Mouse (Mus musculus): ENCODE results near the gene Cldn9. TPM values are rescaled to one million over a fixed set of nuclear protein-coding genes. Genes with fewer than 3 reads are reported as not detected.

Cldn9 gene
- 4.8 and 6.6 TPM in 2 replicates for polyA plus RNA-seq (2014; fragmentation: Nextera tagmentation; extraction: Ambion mirVana)

- Histone ChIP-seq H3K27me3 (ENCODE audit: control insufficient read depth, insufficient read depth, low read length) (peaks cover 36% of the 10 kb centered on the region), H3K36me3 (ENCODE audit: control insufficient read depth, insufficient read depth, low read length) (no peaks in the 10 kb centered on the region), H3K4me1 (replicated peaks; ENCODE audit: control insufficient read depth, insufficient read depth, low read length) (peaks cover 7% of the 10 kb centered on the region; the same call in 1 of the 2 replicates), H3K9me3 (ENCODE audit: control insufficient read depth, low read length) (no peaks in the 10 kb centered on the region), H3K27ac (ENCODE audit: low read depth, low read length) (no peak within 1 kb of the TSS), H3K4me3 (ENCODE audit: low read depth, low read length) (peak within 1 kb of the TSS; percentile 10; the same call in 1 of the 2 replicates), H3K9ac (ENCODE audit: low read length) (no peak within 1 kb of the TSS), H3K4me2 (ENCODE audit: low read depth, low read length, severe bottlenecking) (peak within 1 kb of the TSS; percentile 18; the same call in 1 of the 2 replicates)
- peak; percentile 78 for ATAC-seq (replicated peaks; ENCODE audit: low FRiP score)
- DNase-seq (ENCODE audit: low spot score), result no peak
- 11% methylated on average over 15 of the region's 15 CpGs for WGBS
Observed at GRCm38 (mm10) chr17:23683856-23684672, at the start of gene Cldn9. Gene Cldn9 (minus strand): TSS chr17:23684026.

DNA sequence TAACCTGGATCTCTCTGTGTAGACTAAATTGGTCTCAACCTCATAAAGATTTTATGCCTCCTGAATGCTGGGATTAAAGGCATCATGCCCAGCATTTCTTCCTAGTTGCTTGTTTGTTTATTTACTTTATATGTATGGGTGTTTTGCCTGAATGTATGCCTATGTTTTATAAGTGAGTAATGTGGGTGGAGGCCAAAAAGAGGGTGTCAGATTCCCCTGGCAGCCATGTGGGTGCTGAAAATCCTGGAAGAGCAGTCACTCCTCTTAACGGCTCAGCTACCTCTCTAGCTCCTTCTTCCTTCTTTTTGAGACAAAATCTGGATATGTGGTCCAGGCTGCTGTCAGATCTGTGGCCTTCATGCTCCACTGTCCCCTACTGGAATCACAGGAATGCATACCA, 46.6 kb upstream of the Cldn9 start:
- WGBS, result 80% methylated on average over 1 of the region's 1 CpGs

DNA sequence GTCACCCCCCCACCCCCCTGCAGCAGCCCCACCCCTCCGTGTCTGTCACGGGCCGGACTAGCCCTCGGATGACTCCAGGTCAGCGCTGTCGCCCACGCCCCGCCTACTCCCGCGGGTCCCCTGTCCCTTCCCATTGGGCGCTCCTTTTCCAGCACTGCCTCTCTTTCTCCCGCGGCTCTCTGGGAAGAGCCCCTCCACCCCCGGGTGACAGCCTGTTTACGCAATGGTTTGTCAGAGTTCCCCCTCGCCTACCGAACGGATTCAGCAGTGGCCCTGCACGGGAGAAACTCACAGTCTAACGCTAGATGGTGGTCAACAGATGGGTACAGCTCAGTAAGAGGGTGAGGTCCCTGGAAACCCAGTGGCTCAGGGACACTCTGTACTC, 42.9 kb upstream of the Cldn9 start:
- Histone ChIP-seq H3K27ac (ENCODE audit: low read depth, low read length) (0 out of 2 replicates have a peak overlapping the region, but pooled peaks have one; percentile 57), H3K9ac (ENCODE audit: low read length) (peak overlapping the region; percentile 75), H3K4me3 (ENCODE audit: low read depth, low read length) (peak overlapping the region; percentile 81), H3K27me3 (ENCODE audit: control insufficient read depth, insufficient read depth, low read length) (no peaks in the 10 kb centered on the region), H3K9me3 (ENCODE audit: control insufficient read depth, low read length) (no peaks in the 10 kb centered on the region), H3K4me1 (replicated peaks; ENCODE audit: control insufficient read depth, insufficient read depth, low read length) (peaks cover 3% of the 10 kb centered on the region; the same call in 1 of the 2 replicates), H3K36me3 (ENCODE audit: control insufficient read depth, insufficient read depth, low read length) (no peaks in the 10 kb centered on the region), H3K4me2 (ENCODE audit: low read depth, low read length, severe bottlenecking) (peak overlapping the region; percentile 81)
- peak; percentile 89 for DNase-seq (ENCODE audit: low spot score)
- WGBS, result 2% methylated on average over 20 of the region's 20 CpGs
- ATAC-seq (replicated peaks; ENCODE audit: low FRiP score), result peak; percentile 88

More for the DNA sequence above, 46.6 kb upstream of the Cldn9 start:
- Histone ChIP-seq H3K4me1 (replicated peaks; ENCODE audit: control insufficient read depth, insufficient read depth, low read length) (peaks cover 3% of the 10 kb centered on the region; the same call in 1 of the 2 replicates), H3K4me2 (ENCODE audit: low read depth, low read length, severe bottlenecking) (no peak overlapping the region), H3K9ac (ENCODE audit: low read length) (no peak overlapping the region), H3K27ac (ENCODE audit: low read depth, low read length) (no peak overlapping the region), H3K4me3 (ENCODE audit: low read depth, low read length) (no peak overlapping the region), H3K27me3 (ENCODE audit: control insufficient read depth, insufficient read depth, low read length) (no peaks in the 10 kb centered on the region), H3K36me3 (ENCODE audit: control insufficient read depth, insufficient read depth, low read length) (no peaks in the 10 kb centered on the region; the same call in 1 of the 2 replicates), H3K9me3 (ENCODE audit: control insufficient read depth, low read length) (no peaks in the 10 kb centered on the region)
- DNase-seq (ENCODE audit: low spot score) (no peak), ATAC-seq (replicated peaks; ENCODE audit: low FRiP score) (no peak)

DNA sequence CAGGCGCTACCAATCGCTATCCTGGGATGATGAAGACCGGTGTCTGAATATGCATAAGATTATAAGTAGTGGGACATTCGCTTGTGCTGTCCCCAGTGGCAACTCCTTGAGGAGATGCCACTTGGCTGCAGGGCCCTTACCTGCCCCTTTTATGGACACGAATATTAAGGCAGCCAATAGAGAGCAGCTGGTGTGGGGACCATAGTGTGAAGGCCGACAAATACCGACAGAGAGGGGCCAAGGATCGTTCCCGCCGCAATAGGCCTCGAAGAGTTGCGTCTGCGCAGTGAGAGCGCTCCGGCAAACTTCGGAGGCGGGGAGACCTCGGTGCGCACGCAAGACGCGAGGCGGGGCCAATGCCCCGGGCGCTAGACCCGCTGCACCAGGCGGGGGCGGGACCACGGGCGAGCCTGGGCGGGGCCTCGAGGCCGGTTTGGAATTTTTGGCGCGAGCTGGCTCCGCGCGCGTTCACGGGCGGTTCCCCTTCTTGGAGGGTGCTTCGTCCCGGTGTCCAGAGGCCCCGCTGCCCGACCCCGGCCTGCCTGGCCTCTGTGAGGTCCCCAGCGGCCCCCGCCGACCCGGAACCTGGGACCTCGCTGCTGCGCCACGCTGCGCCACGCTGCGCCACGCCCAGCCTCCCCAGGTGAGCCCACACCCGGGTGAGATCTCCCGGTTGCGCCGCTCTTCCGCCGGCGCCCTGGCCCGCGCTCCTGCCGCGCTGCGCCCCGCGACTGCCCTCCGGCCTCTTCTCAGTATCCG, 42.4 kb upstream of the Cldn9 start, which contains the start of gene Pkmyt1:
Pkmyt1 (plus strand) TSS at position 338 of the 759 bp plus-strand sequence.
- H3K27me3 ChIP-seq (ENCODE audit: control insufficient read depth, insufficient read depth, low read length), result no peaks in the 10 kb centered on the region
- H3K9ac ChIP-seq (ENCODE audit: low read length), result peak within 1 kb of the TSS; percentile 75
- H3K4me1 ChIP-seq (replicated peaks; ENCODE audit: control insufficient read depth, insufficient read depth, low read length), result peaks cover 3% of the 10 kb centered on the region; the same call in 1 of the 2 replicates
- peak within 1 kb of the TSS; percentile 81 for H3K4me2 ChIP-seq (ENCODE audit: low read depth, low read length, severe bottlenecking)
- no peaks in the 10 kb centered on the region for H3K9me3 ChIP-seq (ENCODE audit: control insufficient read depth, low read length)
- ATAC-seq (replicated peaks; ENCODE audit: low FRiP score), result peak; percentile 96
- H3K4me3 ChIP-seq (ENCODE audit: low read depth, low read length), result peak within 1 kb of the TSS; percentile 81
- DNase-seq (ENCODE audit: low spot score), result peak; percentile 97
- WGBS, result 1% methylated on average over 71 of the region's 73 CpGs
- no peaks in the 10 kb centered on the region for H3K36me3 ChIP-seq (ENCODE audit: control insufficient read depth, insufficient read depth, low read length)
- peak within 1 kb of the TSS; percentile 57; the same call in 1 of the 2 replicates for H3K27ac ChIP-seq (ENCODE audit: low read depth, low read length)

DNA sequence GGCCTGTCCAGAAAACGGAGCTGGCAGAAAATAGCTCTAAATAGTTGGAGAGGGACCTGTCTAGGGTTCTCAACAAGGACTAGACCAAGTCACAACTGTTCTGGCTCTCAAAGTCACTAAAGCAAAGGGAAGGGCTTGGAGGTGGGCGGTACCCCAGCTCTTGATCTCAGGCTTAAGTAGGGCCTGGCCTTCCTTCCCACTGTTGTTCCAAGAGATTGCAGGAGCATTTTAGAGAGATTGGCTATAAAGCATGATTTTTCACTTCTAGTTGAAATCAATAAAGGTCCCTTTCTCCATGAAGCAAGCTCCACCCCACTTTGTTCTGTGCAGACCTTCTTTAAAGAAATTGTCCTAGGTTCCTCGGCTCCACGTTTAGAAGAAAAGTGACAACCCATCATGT, 41.7 kb upstream of the Cldn9 start:
- Histone ChIP-seq H3K9ac (ENCODE audit: low read length) (peak overlapping the region; percentile 75), H3K9me3 (ENCODE audit: control insufficient read depth, low read length) (no peaks in the 10 kb centered on the region), H3K36me3 (ENCODE audit: control insufficient read depth, insufficient read depth, low read length) (no peaks in the 10 kb centered on the region), H3K27ac (ENCODE audit: low read depth, low read length) (no peak overlapping the region), H3K27me3 (ENCODE audit: control insufficient read depth, insufficient read depth, low read length) (no peaks in the 10 kb centered on the region), H3K4me2 (ENCODE audit: low read depth, low read length, severe bottlenecking) (peak overlapping the region; percentile 81; the same call in 1 of the 2 replicates), H3K4me1 (replicated peaks; ENCODE audit: control insufficient read depth, insufficient read depth, low read length) (peaks cover 3% of the 10 kb centered on the region; the same call in 1 of the 2 replicates), H3K4me3 (ENCODE audit: low read depth, low read length) (peak overlapping the region; percentile 81)
- no peak for ATAC-seq (replicated peaks; ENCODE audit: low FRiP score)
- 58% methylated on average over 4 of the region's 4 CpGs for WGBS
- DNase-seq (ENCODE audit: low spot score), result no peak

- DNase-seq (ENCODE audit: low spot score) (no peak), ATAC-seq (replicated peaks; ENCODE audit: low FRiP score) (no peak)
- Histone ChIP-seq H3K4me3 (ENCODE audit: low read depth, low read length) (no peak within 1 kb of the TSS), H3K27ac (ENCODE audit: low read depth, low read length) (no peak within 1 kb of the TSS), H3K4me2 (ENCODE audit: low read depth, low read length, severe bottlenecking) (no peak within 1 kb of the TSS), H3K27me3 (ENCODE audit: control insufficient read depth, insufficient read depth, low read length) (no peaks in the 10 kb centered on the region), H3K36me3 (ENCODE audit: control insufficient read depth, insufficient read depth, low read length) (no peaks in the 10 kb centered on the region), H3K4me1 (replicated peaks; ENCODE audit: control insufficient read depth, insufficient read depth, low read length) (peaks cover 3% of the 10 kb centered on the region; the same call in 1 of the 2 replicates), H3K9ac (ENCODE audit: low read length) (no peak within 1 kb of the TSS), H3K9me3 (ENCODE audit: control insufficient read depth, low read length) (no peaks in the 10 kb centered on the region)
- 83% methylated on average over 7 of the region's 7 CpGs for WGBS
Observed at GRCm38 (mm10) chr17:23722376-23723125, 38.7 kb upstream of the Cldn9 start, which contains the start of gene 1520401A03Rik. Gene 1520401A03Rik (minus strand): TSS chr17:23722783.

- 81% methylated on average over 2 of the region's 2 CpGs for WGBS
- Histone ChIP-seq H3K4me3 (ENCODE audit: low read depth, low read length) (no peak overlapping the region), H3K9me3 (ENCODE audit: control insufficient read depth, low read length) (no peaks in the 10 kb centered on the region), H3K36me3 (ENCODE audit: control insufficient read depth, insufficient read depth, low read length) (no peaks in the 10 kb centered on the region), H3K4me1 (replicated peaks; ENCODE audit: control insufficient read depth, insufficient read depth, low read length) (no peaks in the 10 kb centered on the region; the same call in 1 of the 2 replicates), H3K9ac (ENCODE audit: low read length) (no peak overlapping the region), H3K4me2 (ENCODE audit: low read depth, low read length, severe bottlenecking) (no peak overlapping the region), H3K27me3 (ENCODE audit: control insufficient read depth, insufficient read depth, low read length) (no peaks in the 10 kb centered on the region), H3K27ac (ENCODE audit: low read depth, low read length) (no peak overlapping the region)
- DNase-seq (ENCODE audit: low spot score) (no peak), ATAC-seq (replicated peaks; ENCODE audit: low FRiP score) (no peak)
Observed at GRCm38 (mm10) chr17:23721886-23722285, 38.1 kb upstream of the Cldn9 start.

DNA sequence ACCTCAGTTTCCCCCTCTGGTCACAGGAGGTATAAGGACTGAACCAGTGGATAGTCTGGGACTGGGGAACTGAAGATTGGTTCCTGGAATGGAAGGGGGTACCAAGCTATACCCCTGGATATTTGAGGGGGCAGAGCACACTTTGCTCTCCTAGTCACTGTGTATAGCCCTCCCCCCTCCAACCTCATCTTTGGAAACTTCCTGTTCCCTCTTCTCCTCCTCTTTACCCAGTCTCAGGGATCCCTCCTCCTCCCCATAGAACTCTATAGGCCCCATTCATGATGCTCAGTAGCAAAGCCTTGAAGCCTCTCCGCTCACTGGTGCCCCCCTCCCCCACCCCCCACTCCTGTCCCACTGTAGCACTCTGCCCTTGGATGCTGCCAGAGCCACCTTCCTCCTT, 35.6 kb upstream of the Cldn9 start:
- no peaks in the 10 kb centered on the region for H3K27me3 ChIP-seq (ENCODE audit: control insufficient read depth, insufficient read depth, low read length)
- ATAC-seq (replicated peaks; ENCODE audit: low FRiP score), result no peak
- H3K36me3 ChIP-seq (ENCODE audit: control insufficient read depth, insufficient read depth, low read length), result no peaks in the 10 kb centered on the region
- H3K4me2 ChIP-seq (ENCODE audit: low read depth, low read length, severe bottlenecking), result no peak overlapping the region
- no peaks in the 10 kb centered on the region for H3K4me1 ChIP-seq (replicated peaks; ENCODE audit: control insufficient read depth, insufficient read depth, low read length)
- H3K9me3 ChIP-seq (ENCODE audit: control insufficient read depth, low read length), result no peaks in the 10 kb centered on the region
- WGBS, result 8% methylated on average over 1 of the region's 1 CpGs
- H3K4me3 ChIP-seq (ENCODE audit: low read depth, low read length), result no peak overlapping the region
- no peak for DNase-seq (ENCODE audit: low spot score)
- H3K9ac ChIP-seq (ENCODE audit: low read length), result no peak overlapping the region
- H3K27ac ChIP-seq (ENCODE audit: low read depth, low read length), result no peak overlapping the region
